Mouse (Mus musculus) forebrain, embryonic 15.5 days (tissue): ENCODE measurements around the gene S100b. TPM values are rescaled to one million over a fixed set of nuclear protein-coding genes. Genes with fewer than 3 reads are reported as not detected.

Experiments
- microRNA counts: library from miRNA; unstranded; fragments of <30 nt; microRNA quantifications from one replicate; lab custom pipeline; 2016
- microRNA-seq: library from miRNA; unstranded; fragments of <30 nt; microRNA quantifications from one replicate; pipeline ENCODE4, GENCODE M21; 2016
- polyA plus RNA-seq: library from polyadenylated mRNA; unstranded; fragments of >200 nt; fragmentation: Nextera tagmentation; extraction: Ambion mirVana; gene quantifications from 2 replicates; pipeline ENCODE4 v1.2.1, GENCODE M21; 2015

The S100b gene
- polyA plus RNA-seq, 1 experiment from 2014 or later = 1.0 TPM

MicroRNAs encoded within 50 kb of the gene (microRNA counts, 519-probe panel; counts per million panel counts)
- microRNA mmu-miR-678 (lab: Ali Mortazavi, UCI) = 1,822 counts per million, percentile 16 among the panel's probes with 10 or more counts

Small RNA genes lying within 50 kb of the gene (microRNA-seq; reads per million reads assigned to microRNA genes)
- gene Mir678 = not detected

Other genes starting within 250 kb of the S100b start
- 13.5 and 13.8 TPM in 2 replicates for gene Zfp280b, start 221.2 kb upstream of the S100b start, polyA plus RNA-seq
- gene Slc5a4b, start 142.9 kb upstream of the S100b start, polyA plus RNA-seq = not detected in 2 replicates
- gene Slc5a4a, start 106.4 kb upstream of the S100b start, polyA plus RNA-seq = not detected in 2 replicates
- 250 and 269 TPM in 2 replicates for gene Prmt2, start 16.0 kb upstream of the S100b start, polyA plus RNA-seq
- gene Dip2a, start 91.4 kb downstream of the S100b start, polyA plus RNA-seq = 13.4 and 16.4 TPM in 2 replicates
- gene AC141477.1, start 186.6 kb downstream of the S100b start, polyA plus RNA-seq = 1.6 TPM in 1 of 2 replicates, not detected in the other
- gene Pcnt, start 188.9 kb downstream of the S100b start, polyA plus RNA-seq = 10.6 and 12.7 TPM in 2 replicates
- gene 2610028H24Rik, start 195.2 kb downstream of the S100b start, polyA plus RNA-seq = not detected in 2 replicates
- 67.5 and 72.5 TPM in 2 replicates for gene Mcm3ap, start 215.1 kb downstream of the S100b start, polyA plus RNA-seq
- 6.7 and 7.1 TPM in 2 replicates for gene Ybey, start 215.3 kb downstream of the S100b start, polyA plus RNA-seq